29 mouse cellular contexts compared by ENCODE assay signal in genomic region chr9:34278068-34278467, GRCm38 (mm10).
DNase-seq lines count a peak whose midpoint lies in the region; ATAC-seq lines count a peak whose summit lies in the region.
"Had no signal": no experiment of that assay in that cellular context is flagged by ENCODE, and none has a peak within 500 bp of the region (broad histone marks: within the 10 kb centered on the region; RNA-seq: fewer than 3 reads in every experiment).

No protein-coding gene starts in this region.

- H3K4me3 ChIP-seq in neural tube, embryonic 13.5 days = no peak overlapping the region
- H3K4me3 ChIP-seq: embryonic facial prominence, embryonic 12.5 days; embryonic facial prominence, embryonic 15.5 days; forebrain, embryonic 10.5 days; forebrain, embryonic 13.5 days; heart, embryonic 12.5 days; heart, embryonic 15.5 days; hindbrain, embryonic 10.5 days; hindbrain, embryonic 13.5 days had no signal

- no peaks in the 10 kb centered on the region for H3K9me3 ChIP-seq in neural tube, embryonic 13.5 days
- H3K9me3 ChIP-seq: embryonic facial prominence, embryonic 12.5 days; embryonic facial prominence, embryonic 15.5 days; forebrain, embryonic 10.5 days; forebrain, embryonic 13.5 days; heart, embryonic 12.5 days; heart, embryonic 15.5 days; hindbrain, embryonic 10.5 days; hindbrain, embryonic 13.5 days had no signal

- H3K36me3 ChIP-seq in neural tube, embryonic 13.5 days = no peaks in the 10 kb centered on the region
- H3K36me3 ChIP-seq: embryonic facial prominence, embryonic 12.5 days; embryonic facial prominence, embryonic 15.5 days; forebrain, embryonic 10.5 days; heart, embryonic 12.5 days; heart, embryonic 15.5 days; hindbrain, embryonic 10.5 days; hindbrain, embryonic 13.5 days had no signal

- 43% methylated on average over 5 of the region's 5 CpGs for WGBS in neural tube, embryonic 13.5 days

- peaks cover 9% of the 10 kb centered on the region; the same call in 1 of the 2 replicates for H3K4me1 ChIP-seq in neural tube, embryonic 13.5 days (replicated peaks)
- H3K4me1 ChIP-seq: embryonic facial prominence, embryonic 15.5 days had no signal

- peak; percentile 59; the same call in 1 of the 2 replicates for ATAC-seq in neural tube, embryonic 13.5 days (ENCODE audit: low read depth)
- ATAC-seq: activated CD4-positive, CD25-positive, alpha-beta regulatory T cell, adult 4 months; CD4-positive, CD25-positive, alpha-beta regulatory T cell, adult 4 months; forebrain, embryonic 13.5 days; forebrain, embryonic 16.5 days; hindbrain, embryonic 16.5 days had no signal

- no peak overlapping the region; the same call in 1 of the 2 replicates for H3K27ac ChIP-seq in neural tube, embryonic 13.5 days (replicated peaks)
- H3K27ac ChIP-seq: embryonic facial prominence, embryonic 12.5 days; embryonic facial prominence, embryonic 15.5 days; forebrain, embryonic 10.5 days; forebrain, embryonic 13.5 days; heart, embryonic 15.5 days; hindbrain, embryonic 10.5 days; hindbrain, embryonic 13.5 days had no signal

- H3K9ac ChIP-seq in neural tube, embryonic 13.5 days = no peak overlapping the region
- H3K9ac ChIP-seq: embryonic facial prominence, embryonic 12.5 days; embryonic facial prominence, embryonic 15.5 days; forebrain, embryonic 13.5 days; heart, embryonic 12.5 days; heart, embryonic 15.5 days; hindbrain, embryonic 13.5 days had no signal

- DNase-seq in neural tube, embryonic 10.5 days (ENCODE audit: extremely low spot score, low spot score) = no peak
- DNase-seq in NIH3T3 (ENCODE audit: low read depth) (peak; percentile 12), adipocyte (ENCODE audit: low spot score) (peak; percentile 49)
- DNase-seq in gonadal fat pad, adult 2 months (ENCODE audit: low read depth) = peak; percentile 82
- no peak for DNase-seq in left cerebral cortex, adult 8-10 months (ENCODE audit: low spot score in 2 of 2)
- DNase-seq in lung, postnatal 36 days = no peak
- DNase-seq: adrenal gland, postnatal 10 days; adrenal gland, postnatal 36 days; cerebellum, adult 11 months; cerebellum, adult 2 months; cerebellum, adult 9-11 months; cerebellum, postnatal 25 days; gastrocnemius, postnatal 14 days; heart, adult 18-20 months; heart, postnatal 10 days; heart, postnatal 36 days had no signal

- H3K27me3 ChIP-seq in neural tube, embryonic 13.5 days = no peaks in the 10 kb centered on the region
- H3K27me3 ChIP-seq: embryonic facial prominence, embryonic 12.5 days; embryonic facial prominence, embryonic 15.5 days; forebrain, embryonic 13.5 days; heart, embryonic 12.5 days; heart, embryonic 15.5 days; hindbrain, embryonic 13.5 days had no signal

- H3K4me2 ChIP-seq in neural tube, embryonic 13.5 days = no peak overlapping the region
- H3K4me2 ChIP-seq: embryonic facial prominence, embryonic 12.5 days; embryonic facial prominence, embryonic 15.5 days; forebrain, embryonic 13.5 days; heart, embryonic 12.5 days; heart, embryonic 15.5 days; hindbrain, embryonic 13.5 days had no signal

Comparison
In these comparisons a context has a peak if more than half of its experiments do, and no peak if none do; other contexts are left out.
1. DNase-seq: peak in NIH3T3 (single experiment), adipocyte (single experiment) and gonadal fat pad, adult 2 months (single experiment); none in neural tube, embryonic 10.5 days (single experiment), left cerebral cortex, adult 8-10 months (0 of 2) and lung, postnatal 36 days (single experiment).